Mouse (Mus musculus) C2C12 (cell line): Measurements from ENCODE around the gene Vps13c.

Experiments
- CTCF ChIP-seq: IDR thresholded peaks from one replicate; pipeline ENCODE4 v1.5.1; 2011; ENCODE audit not compliant: control insufficient read depth, insufficient read depth, insufficient read length
- MYOD1 ChIP-seq: IDR thresholded peaks from one replicate; pipeline ENCODE4 v1.6.1; 2011; ENCODE audit warnings: low read depth; ENCODE audit not compliant: control insufficient read depth, insufficient read length

GRCm38 (mm10) chr9:67863332-67863731 is 23.1 kb downstream of the Vps13c start:
- TF ChIP-seq CTCF (no peak), MYOD1 (no peak)
